Mouse (Mus musculus) subcutaneous adipose tissue, adult 2 months (tissue): ENCODE data around the gene Zcchc10. TPM values are rescaled to one million over a fixed set of nuclear protein-coding genes. Genes with fewer than 3 reads are reported as not detected.

ENCODE experiments used
- polyA plus RNA-seq: library from polyadenylated mRNA; depleted of rRNA; stranded (reverse); fragments of >200 nt; gene quantifications from 2 replicates; pipeline ENCODE4 v1.2.3, GENCODE M21; 2012; ENCODE audit warnings: low replicate concordance; rRNA removed

The Zcchc10 gene
- 5.2 and 7.5 TPM in 2 replicates for polyA plus RNA-seq

GRCm38 (mm10) chr11:53324512-53324968 is at the start of gene Zcchc10:
Gene Zcchc10 (plus strand): TSS chr11:53324679.

GRCm38 (mm10) chr11:53300330-53301166 is 23.9 kb upstream of the Zcchc10 start, which contains the start of gene Hspa4:
Gene Hspa4 (minus strand): TSS chr11:53300457.

DNA sequence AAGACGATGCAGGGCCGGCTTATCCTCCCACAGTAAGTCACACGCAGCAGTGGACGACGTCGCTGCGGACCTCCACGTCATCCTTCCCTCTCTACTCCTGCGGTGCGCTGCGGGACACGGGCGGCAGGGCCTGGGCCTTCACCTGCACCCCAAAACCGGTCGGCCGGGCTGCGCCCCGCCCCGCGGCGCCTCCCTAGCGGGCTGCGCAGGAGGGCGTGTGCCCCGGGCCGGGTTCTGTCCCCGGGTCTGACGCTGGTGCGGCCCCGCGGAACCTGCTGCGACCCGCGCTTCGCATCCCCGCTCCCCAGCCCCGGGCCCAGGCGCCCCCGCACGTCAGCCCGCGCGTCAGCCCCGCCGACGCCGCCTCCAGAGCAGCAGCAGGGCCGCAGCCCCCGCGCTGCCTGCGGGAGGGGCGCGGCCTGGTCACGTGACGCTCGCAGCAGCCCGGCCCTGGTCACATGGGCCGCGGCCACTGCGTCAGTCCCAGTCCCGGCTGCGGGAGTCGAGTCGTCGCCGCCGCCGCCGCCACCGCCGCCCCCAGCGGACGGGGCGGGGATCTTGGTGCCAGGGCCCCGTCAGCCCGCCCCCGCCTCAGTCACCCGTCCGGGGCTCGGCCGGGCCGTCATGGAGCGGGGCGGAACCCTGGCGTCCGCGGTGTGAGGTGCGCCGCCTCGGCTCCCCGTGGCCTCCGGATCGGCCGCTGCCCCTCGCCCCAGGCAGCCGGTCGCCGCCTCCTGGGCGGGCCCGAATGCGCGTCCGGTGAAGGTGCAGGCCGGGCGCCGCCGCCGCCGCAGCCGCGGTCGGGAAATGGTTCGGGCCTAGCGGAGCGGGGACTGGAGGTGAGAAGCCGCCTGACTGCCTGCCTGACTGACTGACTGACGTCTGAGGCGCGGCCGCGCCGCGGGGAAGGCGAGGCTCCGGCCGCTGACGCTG is 26.1 kb downstream of the Zcchc10 start, which contains the start of gene Aff4:
TSS of gene Aff4 (plus strand) at position 543 of the 933 bp plus-strand sequence.

Other genes starting within 250 kb of the Zcchc10 start
- gene Hspa4, start 24.2 kb upstream of the Zcchc10 start, polyA plus RNA-seq, result 19.4 and 38.8 TPM in 2 replicates
- gene Aff4, start 26.2 kb downstream of the Zcchc10 start, polyA plus RNA-seq, result 21.2 and 31.1 TPM in 2 replicates
- gene Leap2, start 98.5 kb downstream of the Zcchc10 start, polyA plus RNA-seq, result not detected in 2 replicates
- gene Uqcrq, start 106.2 kb downstream of the Zcchc10 start, polyA plus RNA-seq, result 509 and 856 TPM in 2 replicates
- gene Gdf9, start 106.3 kb downstream of the Zcchc10 start, polyA plus RNA-seq, result 1.6 and 2.8 TPM in 2 replicates
- 0.24 and 0.32 TPM in 2 replicates for gene Gm10447, start 132.4 kb downstream of the Zcchc10 start, polyA plus RNA-seq
- 1.9 and 4.1 TPM in 2 replicates for gene Shroom1, start 132.5 kb downstream of the Zcchc10 start, polyA plus RNA-seq
- not detected in 2 replicates for gene Gm9837, start 145.8 kb downstream of the Zcchc10 start, polyA plus RNA-seq
- not detected in 2 replicates for gene Gm9945, start 155.5 kb downstream of the Zcchc10 start, polyA plus RNA-seq
- gene Sowaha, start 155.6 kb downstream of the Zcchc10 start, polyA plus RNA-seq, result 0.03 and 0.07 TPM in 2 replicates
- gene Sept8, start 194.6 kb downstream of the Zcchc10 start, polyA plus RNA-seq, result 43.8 and 66.7 TPM in 2 replicates
- 7.4 and 13.9 TPM in 2 replicates for gene Kif3a, start 242.7 kb downstream of the Zcchc10 start, polyA plus RNA-seq